Mouse (Mus musculus) lung, postnatal 0 days (tissue): ENCODE measurements at regions not wholly inside any gene's neighbourhood (a gene's known extent, or its start where the extent isn't known, plus 50 kb on each side); places are given as distances from the start of the nearest gene placed in this dataset.

ENCODE experiments used
- CTCF ChIP-seq: IDR thresholded peaks from 2 replicates; pipeline ENCODE4 v1.5.1; 2016; ENCODE audit warnings: antibody characterized with exemption, mild to moderate bottlenecking
- EP300 ChIP-seq: IDR thresholded peaks from 2 replicates; pipeline ENCODE4 v1.6.1; 2016; ENCODE audit warnings: antibody characterized with exemption, mild to moderate bottlenecking, control low read depth

- no peak for TF ChIP-seq CTCF
- TF ChIP-seq EP300: no peak
Measured at GRCm38 (mm10) chr8:26324606-26325005, 205.3 kb downstream of the Gm45692 start.
